Mouse (Mus musculus): ENCODE measurements at regions not wholly inside any gene's neighbourhood (a gene's known extent, or its start where the extent isn't known, plus 50 kb on each side); places are given as distances from the start of the nearest gene placed in this dataset.
"Not testable (repeated sequence)": the region's sequence is repeated elsewhere in the genome, so short reads cannot be mapped to it uniquely, and the experiment has no call there.

DNA sequence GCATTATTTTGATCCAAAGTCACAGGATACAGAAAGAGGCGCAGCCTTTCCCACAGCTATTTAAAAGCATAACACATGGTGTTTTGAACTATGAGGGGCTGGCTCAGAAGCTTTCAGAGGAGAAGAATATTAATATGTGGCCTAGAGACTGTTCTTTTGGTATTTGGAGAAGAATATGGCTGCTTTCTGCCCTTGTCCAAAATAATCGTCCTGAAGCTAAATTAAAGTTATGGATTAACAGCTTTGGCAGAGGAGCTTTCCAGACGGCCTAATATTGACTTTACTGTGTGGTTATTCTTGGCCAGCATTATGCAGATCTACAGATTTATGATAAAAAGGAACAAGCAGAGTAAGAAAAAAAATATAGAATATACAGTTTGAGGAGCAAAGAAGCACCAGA is 222.4 kb upstream of the Tmprss15 start:
- no peak for DNase-seq (ENCODE audit: low read depth, low spot score)

DNA sequence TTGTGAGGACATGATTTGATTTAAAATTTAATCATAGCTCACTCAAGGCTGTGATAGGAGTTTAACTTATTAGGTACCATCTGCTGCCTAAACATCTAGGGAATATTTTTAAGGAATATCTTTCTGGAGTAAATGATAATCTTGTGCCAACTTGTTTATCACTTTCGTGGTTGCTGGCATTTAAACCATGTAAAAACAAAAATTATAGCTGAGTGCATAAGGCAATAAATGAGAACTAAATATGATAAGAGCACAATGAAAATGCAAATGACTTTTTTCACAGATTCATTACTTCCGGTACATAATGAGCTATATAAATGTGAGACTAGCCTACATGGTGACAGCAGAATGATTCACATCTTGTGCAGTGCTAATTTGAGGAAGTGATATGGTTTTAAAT is 221.8 kb upstream of the Tmprss15 start:
- DNase-seq (ENCODE audit: low read depth, low spot score) = no peak

DNA sequence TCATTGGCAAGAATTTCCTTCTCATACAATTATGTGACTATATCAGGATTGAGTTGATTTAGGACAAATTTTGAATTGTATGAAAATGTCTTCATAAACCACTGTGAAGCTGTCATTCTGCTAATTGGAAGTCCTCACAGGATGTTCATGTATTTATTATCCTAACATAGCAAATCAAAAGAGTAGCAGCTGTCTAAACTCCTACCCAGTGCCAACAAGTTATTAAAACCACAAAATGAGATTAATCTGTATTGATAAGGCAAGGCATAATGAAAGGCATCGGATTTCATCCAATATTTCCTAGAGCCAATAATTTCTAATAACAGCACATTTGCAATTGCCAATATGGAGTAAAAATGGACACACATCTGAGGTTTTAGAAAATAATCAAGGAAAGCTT is 217.6 kb upstream of the Tmprss15 start:
- no peak for DNase-seq (ENCODE audit: low read depth, low spot score)

DNA sequence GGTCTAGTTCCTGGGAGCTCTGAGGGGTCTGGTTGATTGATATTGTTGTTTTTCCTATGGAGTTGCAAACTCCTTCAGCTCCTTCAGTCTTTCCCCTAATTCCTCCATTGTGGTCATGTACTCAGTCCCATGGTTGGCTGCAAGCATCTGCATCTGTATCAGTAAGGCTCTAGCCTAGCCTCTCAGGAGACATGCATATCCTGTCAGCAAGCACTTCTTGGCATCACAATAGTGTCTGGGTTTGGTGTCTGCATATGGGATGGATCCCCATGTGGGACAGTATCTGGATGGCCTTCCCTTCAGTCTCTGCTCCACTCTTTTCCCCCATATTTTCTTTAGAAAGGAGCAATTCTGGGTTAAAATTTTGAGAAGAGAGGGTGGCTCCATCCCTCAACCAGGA is 205.7 kb upstream of the Tmprss15 start:
- DNase-seq (ENCODE audit: low read depth, low spot score) = not testable (repeated sequence)

DNA sequence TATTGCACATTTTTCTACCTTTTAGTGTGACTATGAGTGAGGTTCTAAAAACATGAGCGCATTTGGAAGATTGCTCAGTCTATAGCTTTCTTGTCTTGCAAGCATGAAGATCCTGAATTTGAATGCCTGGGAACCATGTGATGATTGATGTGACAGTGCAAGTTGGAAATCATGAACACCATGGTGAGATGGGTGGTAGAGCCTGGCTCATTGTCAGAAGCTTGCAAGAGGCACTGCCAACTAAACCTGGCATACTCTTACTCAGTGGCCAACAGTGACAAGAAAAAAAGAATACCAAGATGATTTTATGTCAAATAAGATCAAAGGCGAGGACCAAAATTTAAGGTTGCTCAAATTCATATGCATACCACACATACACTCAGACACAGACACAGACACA is 188.1 kb upstream of the Tmprss15 start:
- DNase-seq (ENCODE audit: low read depth, low spot score) = no peak

DNA sequence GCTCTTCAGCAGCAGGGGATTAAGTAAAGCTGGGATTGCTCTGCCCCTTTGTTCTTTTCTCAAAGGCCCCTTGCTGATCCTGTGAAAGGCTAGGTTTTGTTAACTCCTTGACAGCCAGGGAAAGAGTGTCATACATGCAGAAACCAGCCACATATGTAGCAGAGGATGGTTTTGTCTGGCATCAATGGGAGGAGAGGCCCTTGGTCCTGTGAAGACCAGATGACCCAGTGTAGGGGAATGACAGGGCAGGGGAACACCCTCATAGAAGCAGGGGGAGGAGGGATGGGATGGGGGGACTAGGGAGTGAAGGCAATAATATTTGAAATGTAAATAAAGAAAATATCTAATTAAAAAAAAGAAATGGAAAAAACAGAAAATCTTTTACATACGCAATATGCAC is 165.6 kb upstream of the Tmprss15 start:
- no peak for DNase-seq (ENCODE audit: low read depth, low spot score)

DNA sequence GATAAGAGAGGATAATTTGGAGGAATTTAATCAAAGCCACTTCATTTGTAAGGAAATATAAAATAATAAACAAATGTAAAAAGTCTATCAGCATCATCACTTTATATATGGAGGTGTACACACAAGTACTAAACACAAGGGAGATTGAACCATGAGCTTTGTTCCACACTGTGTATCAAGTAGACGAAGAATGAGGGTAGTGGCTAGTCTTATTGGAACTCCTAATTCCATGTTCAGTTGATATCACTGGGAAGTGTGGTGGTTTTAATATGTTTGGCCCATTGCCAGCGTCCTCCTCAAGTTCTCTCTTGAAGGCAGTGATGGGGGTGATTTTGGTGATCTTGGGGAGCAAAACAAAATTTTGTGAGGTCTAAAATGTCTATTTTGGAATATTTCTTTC is 165.2 kb upstream of the Tmprss15 start:
- DNase-seq (ENCODE audit: low read depth, low spot score) = no peak

DNA sequence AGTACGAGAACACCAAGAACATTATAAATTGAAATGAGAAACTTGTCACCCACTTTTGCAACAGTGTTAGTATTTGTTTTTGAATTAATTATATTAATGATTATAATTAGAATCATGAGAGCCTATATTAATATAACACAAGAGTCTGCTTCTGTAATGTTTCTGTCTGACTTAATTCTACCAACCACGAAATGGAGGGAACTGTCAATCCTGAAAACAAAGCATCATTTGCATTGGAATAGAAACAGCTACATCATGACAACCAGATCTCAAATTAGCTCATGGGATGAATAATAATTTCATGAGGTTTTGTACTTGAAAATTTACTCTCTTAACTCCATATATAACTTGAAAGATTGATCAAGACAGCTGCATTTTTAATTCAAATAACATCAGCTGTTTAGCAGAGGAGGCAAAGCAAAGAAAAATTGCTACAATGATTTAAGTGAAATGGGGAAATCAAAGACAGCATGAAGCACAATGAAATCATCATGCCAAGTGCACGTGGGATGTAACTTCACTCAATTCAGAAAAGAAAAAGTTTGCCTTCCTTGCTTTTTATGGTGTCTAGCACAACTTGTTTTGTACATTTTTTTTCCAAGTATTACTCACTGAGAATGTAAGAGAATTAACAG is 150.1 kb upstream of the Tmprss15 start:
- no peak for DNase-seq (ENCODE audit: low read depth, low spot score)

DNA sequence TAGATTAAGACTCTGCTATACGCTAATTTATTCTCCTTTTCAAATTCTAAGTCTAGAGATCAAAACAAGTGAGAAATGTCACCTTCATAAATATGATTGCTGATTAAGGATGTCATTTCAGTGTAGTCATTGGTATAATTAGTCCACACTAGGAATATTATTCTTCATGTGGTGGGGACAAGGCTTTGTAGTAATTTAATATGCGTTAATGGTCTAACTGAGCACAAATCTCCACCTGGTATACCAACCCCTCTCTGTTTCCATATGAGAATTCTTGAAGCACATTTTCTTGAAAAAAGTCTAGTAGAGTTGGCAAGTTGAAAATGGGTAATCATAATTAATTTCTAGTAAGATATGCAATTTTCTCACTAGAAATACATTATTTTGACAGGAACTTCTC is 149.3 kb upstream of the Tmprss15 start:
- no peak for DNase-seq (ENCODE audit: low read depth, low spot score)

DNA sequence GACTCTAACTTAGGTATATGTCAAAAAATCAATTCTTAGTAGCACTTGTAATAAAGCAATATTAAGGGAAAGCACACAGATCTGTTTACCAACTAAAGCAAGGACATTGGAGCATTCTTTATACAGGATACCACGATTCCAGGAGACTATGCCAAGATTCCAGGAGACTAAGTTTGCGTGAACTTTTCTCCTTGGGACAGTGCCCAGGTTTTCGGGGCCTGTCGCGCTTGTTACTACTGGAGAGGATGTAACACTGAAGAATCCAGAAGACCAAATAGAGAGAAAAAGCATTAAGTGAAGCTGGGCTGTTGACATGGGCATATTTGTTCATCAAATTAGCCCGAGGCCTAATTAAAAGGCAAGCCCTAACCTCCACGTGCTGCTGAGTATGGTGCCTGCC is 100.3 kb upstream of the Tmprss15 start:
- DNase-seq (ENCODE audit: low read depth, low spot score) = no peak

DNA sequence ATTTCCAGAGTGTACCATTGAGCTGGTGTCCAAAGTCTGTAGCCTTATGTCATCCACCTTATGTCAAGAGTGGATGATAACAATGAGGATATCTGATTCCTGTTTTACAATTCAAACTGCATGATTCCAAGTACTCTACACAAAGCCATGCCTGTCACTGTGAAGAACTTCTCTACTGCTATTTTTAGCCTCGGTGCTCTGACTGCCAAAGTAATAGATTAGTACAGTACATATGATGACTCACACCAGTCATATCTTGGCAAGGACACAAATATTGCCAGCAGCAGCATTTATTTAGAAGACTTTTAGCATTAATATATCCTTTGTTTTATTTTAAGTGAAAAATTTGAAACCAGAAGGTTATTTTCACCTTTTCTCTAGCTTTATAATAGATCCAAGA is 95.6 kb upstream of the Tmprss15 start:
- no peak for DNase-seq (ENCODE audit: low read depth, low spot score)

DNA sequence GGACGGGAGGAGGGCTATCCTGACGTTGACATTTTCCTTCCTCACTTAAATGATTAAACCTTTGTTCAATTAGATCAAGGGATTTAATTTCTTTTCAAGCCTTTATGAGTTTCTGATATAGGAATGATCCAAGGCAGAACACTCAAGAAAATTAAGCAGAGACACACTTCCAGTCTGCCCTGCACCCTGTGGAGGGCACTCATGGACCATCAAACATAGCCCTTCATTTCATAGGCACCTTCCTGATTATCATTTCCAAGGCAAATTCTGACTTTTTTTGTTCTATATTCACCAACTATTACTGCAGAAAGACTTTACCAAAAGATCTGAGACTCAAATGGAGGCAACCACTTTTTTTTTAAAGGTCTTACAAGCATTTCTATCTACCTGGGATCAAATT is 91.6 kb upstream of the Tmprss15 start:
- no peak for DNase-seq (ENCODE audit: low read depth, low spot score)

DNA sequence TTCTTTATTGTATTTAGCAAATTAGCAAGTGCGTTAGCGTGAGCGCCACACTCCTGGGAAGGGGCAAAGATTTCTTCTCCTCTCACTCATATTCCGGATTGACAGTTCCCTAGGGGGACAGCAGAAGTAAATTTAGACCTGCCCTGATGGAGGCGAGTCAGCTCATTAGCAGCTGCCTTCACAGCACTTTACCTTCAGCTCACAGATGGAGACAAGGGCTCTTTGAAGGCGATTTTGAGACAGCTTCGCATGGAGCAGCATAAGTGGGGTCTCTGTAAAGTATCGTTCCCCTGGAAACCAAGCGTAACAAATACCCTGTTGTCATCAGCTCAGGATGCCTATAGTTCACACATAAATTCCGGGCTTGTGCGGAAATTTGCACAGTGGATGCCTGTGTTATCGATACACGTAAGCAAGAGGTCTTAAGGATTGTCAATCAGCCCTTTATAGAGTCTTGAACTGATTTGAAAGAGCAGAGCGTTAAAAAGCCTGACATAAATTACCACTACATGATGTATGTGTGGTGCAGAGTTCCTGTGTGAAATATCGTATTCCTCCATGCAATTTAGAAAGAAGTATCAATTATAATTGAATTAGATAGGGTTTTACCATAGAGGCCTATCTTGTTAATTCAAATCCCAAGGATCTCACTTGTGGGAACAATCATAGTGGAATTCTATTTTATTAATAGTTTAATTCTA is 86.6 kb upstream of the Tmprss15 start:
- no peak for DNase-seq (ENCODE audit: low read depth, low spot score)

DNA sequence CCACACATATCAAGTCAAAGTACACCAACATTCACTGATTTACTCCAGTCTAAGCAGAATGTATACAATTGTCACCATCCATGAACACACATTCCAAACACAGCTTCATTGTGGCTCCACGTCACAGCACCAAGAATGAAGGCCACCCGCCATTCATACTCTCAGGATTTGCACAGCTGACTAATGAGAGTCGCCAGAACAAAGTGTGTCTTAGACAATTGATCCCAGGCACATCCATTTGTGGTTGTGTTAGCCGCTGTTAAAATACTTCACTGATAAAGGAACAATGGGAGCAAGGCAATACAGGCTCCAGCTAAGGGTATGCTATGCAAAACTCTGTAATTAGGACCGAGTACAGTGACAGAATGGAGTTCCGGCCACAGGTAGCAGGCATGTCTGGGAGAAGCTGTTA is 85.9 kb upstream of the Tmprss15 start:
- no peak for DNase-seq (ENCODE audit: low read depth, low spot score)

DNA sequence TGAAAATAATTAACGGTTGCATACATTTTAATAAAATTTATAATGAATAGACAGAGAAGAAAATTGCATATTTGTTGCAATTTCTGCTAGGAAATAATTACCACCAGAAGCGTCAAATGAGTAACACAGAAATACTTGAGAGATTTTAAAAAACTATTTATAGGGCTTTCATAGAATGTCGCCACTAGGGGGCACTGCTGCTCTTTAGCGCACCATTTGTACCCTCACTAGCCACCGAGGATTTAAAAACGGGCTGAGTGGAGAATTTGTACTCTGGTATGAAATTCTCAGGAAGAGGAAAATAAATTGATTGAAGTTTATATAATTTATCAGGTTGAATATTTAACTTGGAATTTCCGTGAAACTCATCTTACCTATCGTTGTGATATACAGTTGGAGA is 77.3 kb upstream of the Tmprss15 start:
- peak; percentile 73 for DNase-seq (ENCODE audit: low read depth, low spot score)

DNA sequence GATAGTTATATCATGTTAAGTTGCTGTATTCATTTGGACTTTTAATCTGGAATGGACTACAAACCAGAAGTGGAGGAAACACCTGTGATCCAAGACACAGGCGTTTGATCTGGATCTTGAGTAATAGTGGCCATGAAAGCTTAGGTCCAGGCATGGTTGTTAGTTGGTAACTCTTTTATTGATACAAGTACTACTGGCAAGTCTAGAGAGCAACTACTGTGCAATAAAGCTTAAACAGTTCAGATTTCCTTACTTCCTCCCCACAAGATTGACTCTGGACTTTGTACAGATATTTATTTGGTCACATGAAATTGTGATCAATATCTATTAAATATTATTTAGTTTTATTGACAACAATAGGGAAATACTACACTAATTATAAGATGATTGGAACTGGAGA is 51.9 kb upstream of the Tmprss15 start:
- no peak for DNase-seq (ENCODE audit: low read depth, low spot score)

Measured in A20 (cell line).